Mouse (Mus musculus) mesoderm, embryonic 11.5 days (tissue): ENCODE data around the gene Rassf9.

ENCODE experiments used
- DNase-seq: peaks from one replicate; pipeline ENCODE4 v3.0.0-alpha.2; 2012; ENCODE audit warnings: low read depth, low spot score

Rassf9 gene

DNA sequence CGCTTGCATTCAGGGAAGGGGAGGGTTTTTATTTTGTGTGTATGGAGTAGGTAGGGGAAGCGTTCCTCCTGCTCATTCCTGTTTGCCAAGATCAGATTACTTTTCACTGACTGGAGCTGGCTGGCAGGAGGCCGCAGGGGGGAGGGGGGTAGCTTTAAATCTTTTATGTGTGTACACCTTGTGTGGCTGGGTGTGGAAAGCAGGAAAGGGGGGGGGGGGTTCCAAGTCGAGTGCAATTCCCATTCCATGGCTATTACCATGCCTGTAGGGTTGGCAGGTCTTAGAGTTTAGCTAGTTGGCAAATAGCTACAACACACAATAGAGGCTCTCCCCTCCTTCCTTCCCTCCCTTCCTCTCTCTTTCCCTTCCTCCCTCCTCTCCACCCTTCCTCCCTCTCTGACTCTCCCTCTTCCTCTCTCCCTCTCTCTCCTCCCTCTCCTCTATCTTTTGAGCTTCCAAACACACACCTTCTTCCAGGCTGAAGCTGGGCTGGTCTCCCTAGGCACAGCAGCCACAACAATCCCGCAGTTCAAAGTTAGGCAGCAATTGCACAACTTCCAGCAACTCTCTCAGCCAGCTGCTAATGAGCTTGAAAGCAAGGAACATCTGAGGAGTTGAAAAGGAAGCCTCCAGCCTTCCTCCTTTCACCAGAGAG lies at the start of gene Rassf9:
Gene Rassf9 (plus strand): TSS at position 416 of the 655 bp plus-strand sequence.
- DNase-seq, result peak; percentile 41

- no peak for DNase-seq
These were observed 42.6 kb upstream of the Rassf9 start for GRCm38 (mm10) chr10:102469412-102469811.

DNA sequence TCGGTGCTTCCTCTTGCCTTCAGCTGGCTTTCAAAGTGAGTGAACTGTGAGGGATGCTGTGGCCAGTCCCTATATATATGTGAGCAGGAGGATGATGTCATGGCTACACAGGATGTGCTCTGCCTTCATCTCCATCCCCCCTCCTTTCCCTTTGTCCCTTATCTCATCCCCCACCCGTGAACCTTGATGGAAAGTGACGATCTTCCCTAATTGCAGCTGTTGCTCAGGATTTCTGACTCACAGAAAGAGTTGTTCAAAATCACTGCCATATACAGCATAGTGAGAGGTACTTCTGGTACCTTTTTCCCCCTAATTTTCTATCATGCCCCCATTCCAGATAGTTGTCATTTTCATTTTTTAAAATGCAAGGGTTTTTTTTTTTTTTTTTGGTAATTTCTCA lies 21.6 kb upstream of the Rassf9 start, which contains the start of gene Nts:
Gene Nts (minus strand): TSS at position 101 of the 400 bp plus-strand sequence.
- no peak for DNase-seq

DNA sequence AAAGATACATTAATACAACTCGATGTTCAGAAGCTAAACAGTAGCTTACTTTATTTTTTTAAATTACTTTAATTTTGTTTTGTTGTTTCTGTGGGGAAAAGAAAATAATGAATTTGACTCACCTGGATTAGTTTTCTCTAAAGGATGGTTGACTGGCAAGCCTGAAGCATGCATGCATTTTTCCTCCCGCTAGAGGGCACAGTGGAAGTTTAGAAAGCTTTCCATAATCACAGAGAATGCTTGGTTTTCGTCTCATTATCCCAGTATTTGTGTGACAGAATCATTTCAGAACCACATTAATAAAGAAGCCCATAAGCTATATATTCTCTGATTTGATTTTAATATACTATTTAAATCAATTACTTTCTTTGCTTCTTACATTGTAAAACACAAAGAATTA lies 20.2 kb upstream of the Rassf9 start:
- peak; percentile 44 for DNase-seq

- peak; percentile 41 for DNase-seq
These were observed 13.3 kb upstream of the Rassf9 start for GRCm38 (mm10) chr10:102498754-102499153.

DNA sequence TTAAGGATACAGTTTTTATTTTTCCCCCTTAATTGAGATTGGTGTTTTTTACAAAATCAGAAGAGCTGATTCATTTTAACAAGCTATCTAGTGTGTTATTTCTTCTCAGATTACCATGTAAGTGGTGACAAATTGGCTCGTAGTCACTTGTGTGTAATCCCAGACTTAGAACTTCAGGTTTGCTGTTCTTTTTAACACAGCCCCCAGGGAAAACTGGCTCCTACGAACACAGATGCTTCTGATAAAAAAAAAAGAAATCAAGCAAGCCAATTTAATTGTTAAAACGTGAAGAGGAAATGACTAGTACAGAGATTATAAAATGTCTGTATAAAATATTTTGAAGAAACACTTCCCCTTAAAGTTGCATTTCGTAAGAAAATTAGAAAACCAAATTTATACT lies 4.6 kb upstream of the Rassf9 start:
- no peak for DNase-seq

GRCm38 (mm10) chr10:102511461-102511806 lies 588 bp upstream of the Rassf9 start:
- no peak for DNase-seq

DNA sequence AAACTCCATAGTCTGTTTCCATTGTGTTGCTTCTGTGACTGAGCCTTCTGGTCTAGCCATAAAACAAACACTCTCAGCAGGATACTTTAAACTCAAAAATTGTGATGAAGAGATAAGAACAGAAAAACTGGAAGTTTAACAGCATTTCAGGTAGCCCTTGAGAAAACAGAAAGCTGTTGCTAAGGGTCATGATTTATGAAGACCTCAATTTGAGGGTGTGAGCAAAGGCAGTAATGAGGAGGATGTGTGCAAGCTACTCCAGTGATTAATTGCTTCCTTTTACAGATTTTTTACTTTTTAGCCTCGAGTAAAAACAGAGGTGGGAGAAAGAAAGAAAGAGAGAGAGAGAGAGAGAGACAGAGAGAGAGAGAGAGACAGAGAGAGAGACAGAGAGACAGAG lies 2.1 kb downstream of the Rassf9 start:
- DNase-seq, result no peak

DNA sequence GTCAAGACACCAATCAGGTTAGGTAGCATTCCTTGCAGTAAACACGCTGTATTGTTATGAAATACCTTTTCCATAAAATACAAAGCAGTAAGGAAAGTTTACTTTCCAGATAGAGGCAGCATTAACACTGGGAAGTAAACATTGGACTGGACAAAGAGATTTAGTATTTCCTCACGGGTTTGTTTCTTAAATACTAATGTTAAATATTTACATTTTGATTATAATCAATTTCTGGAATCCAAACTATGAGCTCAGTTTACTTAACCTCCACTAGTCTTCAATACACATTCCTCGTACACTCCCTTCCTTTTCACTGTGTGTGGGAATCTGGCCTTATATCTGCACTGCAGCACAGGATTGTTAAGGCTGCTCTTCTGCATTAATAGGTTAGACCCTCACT lies 15.9 kb downstream of the Rassf9 start:
- no peak for DNase-seq

DNA sequence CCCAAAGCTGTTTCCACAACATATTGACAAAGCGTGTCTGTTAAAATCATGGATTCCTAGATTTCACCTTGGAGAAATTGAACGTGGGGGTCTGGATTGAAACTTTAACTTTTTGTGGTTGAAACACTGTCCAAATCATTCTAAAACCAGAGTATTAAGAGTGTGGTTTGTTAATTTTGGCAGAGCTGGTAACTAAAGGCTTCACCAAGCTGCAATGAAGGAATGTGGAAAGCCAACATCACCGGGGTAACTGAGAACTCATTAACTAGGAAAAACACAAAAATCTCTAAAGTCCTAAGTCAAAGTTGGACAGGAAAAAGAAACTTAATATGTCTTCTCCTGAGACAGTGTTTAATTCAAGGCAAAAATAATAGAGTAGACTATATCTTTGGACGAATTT lies 41.9 kb downstream of the Rassf9 start:
- no peak for DNase-seq

DNA sequence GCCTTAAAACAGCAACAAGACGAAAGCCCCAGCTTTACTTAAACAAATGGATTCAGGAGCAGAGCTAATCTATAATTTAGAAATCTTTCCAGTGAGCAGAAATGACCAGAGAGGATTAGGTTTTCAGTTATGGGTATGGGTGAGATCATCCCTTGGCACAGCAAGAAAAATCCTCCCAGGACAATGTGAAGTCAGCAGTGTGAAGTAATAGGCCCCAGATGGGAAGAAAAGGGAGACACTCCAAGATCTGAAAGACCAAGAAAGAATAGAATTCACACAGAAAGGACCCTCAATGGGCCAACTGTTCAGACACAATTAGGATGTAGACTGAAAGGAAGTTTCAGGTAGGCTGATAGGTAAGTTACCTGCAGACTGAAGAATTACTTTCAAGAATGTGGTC lies 50.5 kb downstream of the Rassf9 start:
- no peak for DNase-seq

GRCm38 (mm10) chr10:102577970-102578369 lies 65.9 kb downstream of the Rassf9 start:
- DNase-seq, result no peak

DNA sequence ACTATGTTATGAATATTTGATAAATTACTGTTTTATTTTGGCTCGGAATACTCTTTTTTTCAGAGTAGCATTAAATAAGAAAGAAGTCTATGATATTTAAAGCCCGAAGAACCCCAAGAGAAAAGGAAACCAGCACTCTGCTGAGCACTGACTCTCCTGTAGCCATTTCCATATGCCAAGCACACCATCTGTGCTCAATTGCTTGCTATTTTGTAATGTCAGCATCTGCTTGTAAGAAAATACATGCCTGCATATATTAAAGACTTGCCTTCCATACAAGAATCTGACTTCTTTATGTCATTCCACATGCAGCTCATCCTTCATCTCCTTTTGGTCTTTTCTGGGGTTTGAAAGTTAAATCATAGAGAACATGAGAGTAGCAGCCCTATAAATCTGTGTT lies 82.3 kb downstream of the Rassf9 start:
- DNase-seq, result peak; percentile 6
